Mouse (Mus musculus) R1 (cell line): ENCODE measurements around the gene Olfr339.

Experiments
- DNase-seq: peaks from one replicate; pipeline ENCODE4 v3.0.0-alpha.2; 2018; ENCODE audit warnings: low read depth, low spot score

Olfr339 gene

DNA sequence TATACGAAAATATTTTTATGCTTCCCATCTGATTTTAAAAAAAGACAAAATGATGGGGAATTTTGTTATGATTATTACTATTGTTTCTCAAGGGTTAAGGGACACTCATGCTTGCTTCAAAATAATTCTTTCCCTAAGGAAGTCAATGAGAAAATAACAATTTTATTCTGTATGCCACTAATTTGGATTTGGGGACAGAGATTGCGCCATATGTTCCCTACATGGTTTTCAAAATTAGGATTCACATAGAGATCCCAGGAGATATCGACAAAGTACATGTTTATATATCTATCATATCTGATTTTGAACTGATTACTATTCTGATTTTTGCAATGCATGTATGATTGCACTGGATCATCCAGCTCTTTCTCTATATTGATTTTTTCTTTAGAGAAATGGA, at the start of gene Olfr339:
Gene Olfr339 (plus strand): TSS at position 301 of the 400 bp plus-strand sequence.
- DNase-seq: no peak

DNA sequence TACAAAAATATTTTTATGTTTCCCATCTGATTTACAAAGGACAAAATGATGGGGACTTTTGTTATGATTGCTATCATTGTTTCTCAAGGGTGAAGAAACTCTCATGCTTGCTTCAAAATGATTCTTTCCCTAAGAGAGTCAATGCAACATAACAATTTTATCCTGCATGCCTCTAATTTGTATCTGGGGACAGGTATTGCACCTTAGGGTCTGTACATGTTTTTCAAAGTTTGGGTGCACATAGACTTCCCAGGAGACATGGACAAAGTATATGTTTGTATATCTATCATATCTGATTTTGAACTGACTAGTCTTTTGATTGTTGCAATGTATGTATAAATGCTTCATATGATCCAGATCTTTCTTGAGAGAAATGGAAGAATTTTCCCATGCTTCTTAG, 45.5 kb upstream of the Olfr339 start, which contains the start of gene Olfr338:
Gene Olfr338 (plus strand): TSS at position 301 of the 400 bp plus-strand sequence.
- no peak for DNase-seq

DNA sequence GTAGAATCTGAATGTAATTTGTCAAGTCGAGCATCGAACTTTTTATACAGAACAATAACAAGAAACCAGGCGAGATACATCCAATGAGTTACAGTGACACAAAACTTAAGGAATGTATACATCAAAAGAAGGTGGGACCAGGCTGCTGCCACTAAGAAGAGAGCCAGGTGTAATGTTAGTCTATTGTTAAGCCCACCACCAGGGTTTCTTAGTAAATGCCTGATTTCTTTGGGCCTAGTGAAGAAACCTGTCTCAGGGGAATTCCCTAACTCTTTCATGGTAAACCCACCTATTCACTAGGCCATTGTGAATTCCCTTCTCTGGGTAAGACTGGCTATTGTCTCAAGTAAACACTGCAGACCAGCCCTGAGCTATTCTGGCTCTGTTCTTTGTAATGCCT, 3.6 kb upstream of the Olfr339 start:
- DNase-seq: peak; percentile 91

DNA sequence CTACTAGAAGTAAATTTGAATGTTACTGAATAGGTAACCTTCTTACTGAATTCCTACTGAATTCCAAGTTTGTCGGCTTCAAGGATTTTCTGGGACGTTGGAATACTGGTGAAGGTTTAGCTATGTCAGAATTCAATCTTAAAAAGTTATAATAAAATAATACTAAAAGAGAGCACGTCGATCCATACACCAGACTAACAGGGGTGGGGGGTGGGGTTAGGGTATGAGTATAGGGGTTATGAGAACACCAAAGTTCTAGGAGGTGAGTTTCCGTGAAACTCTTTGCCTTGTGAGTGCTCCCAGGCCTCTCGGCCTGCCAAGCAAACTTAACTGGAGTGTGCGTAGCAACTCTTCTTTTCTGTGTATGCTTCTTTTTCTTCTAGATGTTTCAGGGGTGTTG, 3.2 kb upstream of the Olfr339 start:
- DNase-seq: peak; percentile 64

DNA sequence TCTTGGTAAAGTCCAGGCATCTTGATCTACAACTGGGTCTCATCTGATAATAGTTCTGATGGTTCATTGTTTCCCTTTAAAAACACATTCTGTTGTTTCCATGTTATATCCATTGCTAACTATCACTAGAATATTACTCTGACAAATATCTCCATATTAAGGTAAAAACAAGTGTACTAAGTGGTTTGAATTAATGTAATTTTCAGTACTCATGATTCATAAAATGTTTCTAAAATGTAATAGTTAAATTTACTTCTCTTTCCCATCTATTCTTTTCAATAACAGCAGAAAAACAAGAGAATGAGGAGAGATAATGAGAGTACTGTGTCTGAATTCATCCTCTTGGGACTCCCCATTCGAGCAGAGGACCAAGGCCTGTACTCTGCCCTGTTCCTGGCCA, 33.5 kb downstream of the Olfr339 start, which contains the start of gene Olfr340:
Gene Olfr340 (plus strand): TSS at position 301 of the 400 bp plus-strand sequence.
- DNase-seq: no peak

DNA sequence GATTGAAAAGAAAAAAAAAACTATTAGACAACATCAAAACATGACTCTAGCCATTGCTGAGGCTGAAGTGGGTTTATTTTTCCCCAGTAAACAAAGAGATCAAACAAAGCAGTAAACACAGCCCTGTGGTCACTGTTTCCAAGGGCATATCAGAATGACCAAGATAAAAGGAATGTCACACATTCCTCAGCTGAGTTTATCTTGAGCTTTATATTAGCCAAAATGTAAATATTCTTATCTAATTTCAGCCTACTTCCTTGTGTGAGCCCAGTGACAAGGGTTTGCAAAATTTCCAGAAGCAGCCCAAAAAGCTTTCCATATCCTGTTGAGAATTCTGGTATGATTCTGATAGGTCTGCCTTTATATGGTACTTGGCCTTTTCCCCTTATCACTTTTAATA, 54.9 kb downstream of the Olfr339 start:
- no peak for DNase-seq
